Mouse (Mus musculus) liver, embryonic 15.5 days (tissue): ENCODE results near the gene Relb. TPM values are rescaled to one million over a fixed set of nuclear protein-coding genes. Genes with fewer than 3 reads are reported as not detected.

Experiments
- polyA plus RNA-seq: library from polyadenylated mRNA; unstranded; fragments of >200 nt; fragmentation: Nextera tagmentation; extraction: Ambion mirVana; gene quantifications from 2 replicates; pipeline ENCODE4 v1.2.1, GENCODE M21; 2015

The Relb gene
- polyA plus RNA-seq, 1 experiment from 2014 or later: 1.7 TPM

Other genes starting within 250 kb of the Relb start
- gene Ercc2, start 247.4 kb downstream of the Relb start, polyA plus RNA-seq: 6.2 and 7.5 TPM in 2 replicates
- 0.46 and 0.84 TPM in 2 replicates for gene Klc3, start 225.3 kb downstream of the Relb start, polyA plus RNA-seq
- gene Ckm, start 224.7 kb downstream of the Relb start, polyA plus RNA-seq: 32.2 and 49.9 TPM in 2 replicates
- gene Mark4, start 170.6 kb downstream of the Relb start, polyA plus RNA-seq: 1.2 and 1.6 TPM in 2 replicates
- 0.85 and 1.2 TPM in 2 replicates for gene Exoc3l2, start 166.1 kb downstream of the Relb start, polyA plus RNA-seq
- gene Bloc1s3, start 121.1 kb downstream of the Relb start, polyA plus RNA-seq: 0.79 and 1.1 TPM in 2 replicates
- 41.2 and 42.0 TPM in 2 replicates for gene Trappc6a, start 121.0 kb downstream of the Relb start, polyA plus RNA-seq
- gene Nkpd1, start 111.6 kb downstream of the Relb start, polyA plus RNA-seq: not detected in 2 replicates
- gene Ppp1r37, start 66.4 kb downstream of the Relb start, polyA plus RNA-seq: 10.2 and 15.7 TPM in 2 replicates
- 0.60 and 0.81 TPM in 2 replicates for gene Zfp296, start 52.2 kb downstream of the Relb start, polyA plus RNA-seq
- gene Gemin7, start 51.8 kb downstream of the Relb start, polyA plus RNA-seq: 79.6 and 90.9 TPM in 2 replicates
- gene Clasrp, start 25.0 kb downstream of the Relb start, polyA plus RNA-seq: 12.2 and 13.4 TPM in 2 replicates
- gene Clptm1, start 35.6 kb upstream of the Relb start, polyA plus RNA-seq: 48.3 and 48.8 TPM in 2 replicates
- gene Apoc2, start 48.5 kb upstream of the Relb start, polyA plus RNA-seq: 1,160 and 1,332 TPM in 2 replicates
- gene Gm44805, start 52.0 kb upstream of the Relb start, polyA plus RNA-seq: 22.2 and 29.1 TPM in 2 replicates
- 273 and 372 TPM in 2 replicates for gene Apoc4, start 52.0 kb upstream of the Relb start, polyA plus RNA-seq
- 609 and 611 TPM in 2 replicates for gene Apoc1, start 63.2 kb upstream of the Relb start, polyA plus RNA-seq
- gene Apoe, start 69.8 kb upstream of the Relb start, polyA plus RNA-seq: 2,704 and 3,478 TPM in 2 replicates
- gene Tomm40, start 86.0 kb upstream of the Relb start, polyA plus RNA-seq: 87.2 and 91.8 TPM in 2 replicates
- 15.2 and 19.5 TPM in 2 replicates for gene Nectin2, start 121.0 kb upstream of the Relb start, polyA plus RNA-seq
- 10.3 and 11.3 TPM in 2 replicates for gene Bcam, start 141.6 kb upstream of the Relb start, polyA plus RNA-seq
- 3.5 and 3.8 TPM in 2 replicates for gene Cblc, start 167.4 kb upstream of the Relb start, polyA plus RNA-seq
- gene Bcl3, start 193.3 kb upstream of the Relb start, polyA plus RNA-seq: 4.7 and 5.3 TPM in 2 replicates
- not detected in 2 replicates for gene Gm19345, start 222.6 kb upstream of the Relb start, polyA plus RNA-seq
- gene Ceacam16, start 231.9 kb upstream of the Relb start, polyA plus RNA-seq: not detected in 2 replicates